Mouse (Mus musculus) lung, postnatal 0 days (tissue): Measurements from ENCODE around the gene Amotl2. TPM values are rescaled to one million over a fixed set of nuclear protein-coding genes. Genes with fewer than 3 reads are reported as not detected.

Source experiments
- ATAC-seq: fragments of 200-750 bp; cut with Nextera tagmentation; 2 replicates; pipeline ENCODE4 v1.8.0; 2017; ENCODE audit warnings: moderate library complexity
- DNase-seq: peaks from one replicate; pipeline ENCODE4 v3.0.0-alpha.2; 2016; ENCODE audit warnings: low spot score
- H3K27ac ChIP-seq: fragments of 300-500 bp; sonication (generic); 2 replicates; pipeline ENCODE4 v1.5.1; 2014; ENCODE audit warnings: antibody characterized with exemption, mild to moderate bottlenecking, low read length, mixed read lengths
- H3K27me3 ChIP-seq: fragments of 300-500 bp; sonication (generic); replicated peaks from 2 replicates; pipeline ENCODE4 v1.6.1; 2014; ENCODE audit warnings: low read length, mixed read lengths; ENCODE audit not compliant: insufficient read depth
- H3K36me3 ChIP-seq: fragments of 300-500 bp; sonication (generic); 2 replicates; pipeline ENCODE4 v1.6.1; 2014; ENCODE audit warnings: low read length, mixed read lengths; ENCODE audit not compliant: insufficient read depth
- H3K4me1 ChIP-seq: fragments of 300-500 bp; sonication (generic); 2 replicates; pipeline ENCODE4 v1.6.1; 2014; ENCODE audit warnings: antibody characterized with exemption, low read depth, low read length, mixed read lengths; ENCODE audit not compliant: insufficient read depth
- H3K4me2 ChIP-seq: fragments of 300-500 bp; sonication (generic); replicated peaks from 2 replicates; pipeline ENCODE4 v1.6.1; 2014; ENCODE audit warnings: low read depth, mild to moderate bottlenecking, low read length, moderate library complexity, mixed read lengths
- H3K4me3 ChIP-seq: fragments of 300-500 bp; sonication (generic); 2 replicates; pipeline ENCODE4 v1.5.1; 2014; ENCODE audit warnings: low read depth, low read length
- H3K9ac ChIP-seq: fragments of 300-500 bp; sonication (generic); replicated peaks from 2 replicates; pipeline ENCODE4 v1.6.1; 2014; ENCODE audit warnings: low read depth, mild to moderate bottlenecking
- H3K9me3 ChIP-seq: fragments of 300-500 bp; sonication (generic); 2 replicates; pipeline ENCODE4 v1.6.1; 2016; ENCODE audit warnings: low read length, mixed read lengths
- CTCF ChIP-seq: IDR thresholded peaks from 2 replicates; pipeline ENCODE4 v1.5.1; 2016; ENCODE audit warnings: antibody characterized with exemption, mild to moderate bottlenecking
- EP300 ChIP-seq: IDR thresholded peaks from 2 replicates; pipeline ENCODE4 v1.6.1; 2016; ENCODE audit warnings: antibody characterized with exemption, mild to moderate bottlenecking, control low read depth
- WGBS: fragments of 180-500 bp; shearing (Covaris S2); extraction: QIAGEN DNeasy Blood & Tissue Kit; methylation state at CpG from one replicate; pipeline ENCODE4 v1.1.7; 2014; 5-methylcytosine and 5-hydroxymethylcytosine counted together
- polyA plus RNA-seq: library from polyadenylated mRNA; unstranded; fragments of >200 nt; fragmentation: Nextera tagmentation; extraction: Ambion mirVana; gene quantifications from 2 replicates; pipeline ENCODE4 v1.2.1, GENCODE M21; 2015

The Amotl2 gene
- polyA plus RNA-seq, 1 experiment from 2014 or later, result 50.3 TPM

DNA sequence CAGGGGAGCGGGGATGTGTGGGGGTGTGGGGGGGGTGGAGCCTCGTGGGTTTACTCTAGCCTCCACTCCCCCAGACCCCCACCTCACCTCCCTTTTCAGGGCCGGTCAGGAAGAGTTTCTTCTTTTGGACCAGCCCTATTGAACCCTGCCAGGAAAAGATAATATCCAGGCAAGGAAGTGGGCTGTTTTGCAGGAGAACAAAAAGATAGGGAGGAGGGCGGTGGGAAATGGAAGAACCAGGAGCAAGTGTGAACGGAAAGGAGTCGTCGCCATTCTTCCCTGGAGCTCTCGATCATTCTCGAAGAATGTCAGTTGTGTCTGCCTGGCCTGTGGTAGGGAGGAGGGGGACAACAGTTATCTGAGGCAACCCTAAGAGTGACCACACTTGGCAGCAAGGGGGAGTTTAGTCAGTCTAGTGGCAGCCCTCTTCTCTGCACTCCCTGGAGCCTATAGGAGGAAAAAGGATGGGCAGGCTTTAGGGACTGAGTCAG lies 5.6 kb downstream of the Amotl2 start:
- Histone ChIP-seq H3K9me3 (no peaks in the 10 kb centered on the region), H3K4me2 (peak overlapping the region; percentile 72), H3K27ac (peak overlapping the region; percentile 64; the same call in 1 of the 2 replicates), H3K27me3 (no peaks in the 10 kb centered on the region), H3K4me1 (peaks cover 43% of the 10 kb centered on the region; the same call in 1 of the 2 replicates), H3K9ac (no peak overlapping the region), H3K36me3 (peaks cover 57% of the 10 kb centered on the region), H3K4me3 (peak overlapping the region; percentile 92)
- TF ChIP-seq EP300, result peak; percentile 92
- TF ChIP-seq CTCF, result peak; percentile 59
- 32% methylated on average over 9 of the region's 9 CpGs for WGBS
- DNase-seq, result peak; percentile 66
- ATAC-seq, result peak; percentile 3

DNA sequence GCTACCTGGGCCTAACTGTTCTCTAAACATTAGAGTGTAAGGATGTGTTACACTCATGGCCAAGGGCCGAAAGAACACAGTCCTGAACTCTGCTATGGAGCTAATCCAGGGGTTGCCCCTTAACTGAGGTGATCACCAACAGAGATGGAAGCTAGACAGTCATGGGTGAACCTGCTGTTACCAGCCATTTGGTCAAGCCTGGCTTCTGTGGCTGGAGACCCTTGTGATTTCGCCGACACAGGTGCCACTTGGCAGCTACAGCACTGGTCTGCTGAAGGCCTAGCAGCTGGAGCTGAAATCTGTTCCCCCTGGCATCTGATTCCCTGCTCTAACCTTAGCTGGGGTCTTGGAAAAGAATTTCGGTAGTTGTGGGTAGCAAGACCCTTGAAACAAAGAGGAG lies 6.3 kb downstream of the Amotl2 start:
- Histone ChIP-seq H3K4me2 (peak overlapping the region; percentile 72), H3K36me3 (peaks cover 62% of the 10 kb centered on the region), H3K4me3 (no peak overlapping the region; the same call in 1 of the 2 replicates), H3K9me3 (no peaks in the 10 kb centered on the region), H3K9ac (no peak overlapping the region), H3K27me3 (no peaks in the 10 kb centered on the region), H3K27ac (peak overlapping the region; percentile 64; the same call in 1 of the 2 replicates), H3K4me1 (peaks cover 43% of the 10 kb centered on the region; the same call in 1 of the 2 replicates)
- DNase-seq (no peak), ATAC-seq (no peak)
- TF ChIP-seq EP300 (no peak), CTCF (no peak)
- 56% methylated on average over 4 of the region's 4 CpGs for WGBS

DNA sequence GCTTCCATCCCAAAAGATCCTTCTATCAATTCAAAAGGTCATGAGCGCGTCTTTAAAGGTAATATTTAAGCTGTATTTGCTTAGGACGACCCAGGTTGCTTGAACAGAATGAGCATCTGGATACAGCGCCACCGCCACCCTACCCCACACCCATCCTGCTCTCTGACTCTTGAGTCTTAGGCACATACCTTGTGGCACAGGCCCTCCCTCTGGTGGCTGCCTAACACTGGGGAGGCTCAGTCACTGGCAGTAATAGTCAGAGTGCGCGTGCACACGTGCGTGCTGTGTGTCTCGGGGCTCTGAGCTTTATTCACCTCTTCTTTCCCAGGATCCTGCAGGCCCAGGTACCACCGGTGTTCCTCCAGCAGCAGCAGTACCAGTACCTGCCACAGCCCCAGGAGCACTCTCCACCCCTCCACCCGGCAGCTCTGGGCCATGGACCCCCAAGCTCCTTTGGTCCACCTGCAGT lies 6.8 kb downstream of the Amotl2 start:
- Histone ChIP-seq H3K4me2 (no peak overlapping the region), H3K9ac (no peak overlapping the region), H3K9me3 (no peaks in the 10 kb centered on the region), H3K27me3 (no peaks in the 10 kb centered on the region), H3K27ac (no peak overlapping the region), H3K4me3 (no peak overlapping the region), H3K4me1 (peaks cover 43% of the 10 kb centered on the region; the same call in 1 of the 2 replicates), H3K36me3 (peaks cover 67% of the 10 kb centered on the region)
- 68% methylated on average over 12 of the region's 12 CpGs for WGBS
- ATAC-seq, result no peak
- no peak for DNase-seq
- TF ChIP-seq CTCF (peak; percentile 56), EP300 (no peak)

DNA sequence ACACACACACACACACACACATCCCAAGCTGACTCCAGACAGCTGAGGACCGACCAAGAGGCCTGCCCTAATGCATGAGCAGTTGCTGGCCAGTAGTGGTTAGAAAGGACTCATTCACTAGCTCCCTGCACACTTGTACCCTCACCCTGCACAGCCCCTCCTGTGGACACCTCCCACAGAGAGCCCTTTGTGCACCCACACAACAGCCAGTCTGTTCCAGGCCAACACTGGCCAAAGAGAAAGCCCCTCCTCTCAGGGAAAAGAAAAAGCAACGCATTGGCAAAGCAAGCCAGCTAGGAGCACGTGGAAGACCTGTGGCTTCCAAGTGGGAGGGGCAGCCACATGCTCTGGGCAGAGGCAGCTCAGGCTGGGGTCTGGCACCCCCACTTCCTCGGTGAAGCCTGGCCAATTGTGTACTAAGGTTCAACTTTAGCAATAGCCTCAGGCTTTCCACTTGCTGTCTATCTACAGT lies 7.6 kb downstream of the Amotl2 start:
- WGBS, result 16% methylated on average over 4 of the region's 4 CpGs
- H3K4me1 ChIP-seq, result peaks cover 43% of the 10 kb centered on the region; the same call in 1 of the 2 replicates
- DNase-seq, result peak; percentile 47
- no peaks in the 10 kb centered on the region for H3K27me3 ChIP-seq
- H3K4me3 ChIP-seq, result no peak overlapping the region
- H3K36me3 ChIP-seq, result peaks cover 75% of the 10 kb centered on the region
- no peak for TF ChIP-seq CTCF
- no peak for TF ChIP-seq EP300
- no peak overlapping the region for H3K4me2 ChIP-seq
- H3K27ac ChIP-seq, result 0 out of 2 replicates have a peak overlapping the region, but pooled peaks have one; percentile 79
- no peak overlapping the region for H3K9ac ChIP-seq
- no peaks in the 10 kb centered on the region for H3K9me3 ChIP-seq
- no peak for ATAC-seq

DNA sequence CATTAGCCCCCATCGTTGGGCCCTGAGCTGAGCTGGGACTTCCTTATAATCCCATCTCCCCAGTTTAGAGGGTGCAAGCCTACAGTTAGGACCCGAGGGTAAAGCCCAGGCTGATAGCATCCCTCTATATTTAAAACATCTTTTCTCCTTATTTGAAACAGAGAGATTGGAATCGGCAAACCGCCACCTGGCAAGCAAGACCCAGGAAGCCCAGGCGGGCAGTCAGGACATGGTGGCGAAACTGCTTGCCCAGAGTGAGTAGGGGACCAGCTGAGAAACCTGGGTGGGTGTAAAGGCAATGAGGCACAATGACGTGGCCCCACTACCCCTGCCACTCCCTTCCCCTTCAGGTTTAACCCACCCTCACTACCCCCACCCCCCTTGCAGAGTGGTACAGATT lies 8.5 kb downstream of the Amotl2 start:
- Histone ChIP-seq H3K4me1 (peaks cover 39% of the 10 kb centered on the region; the same call in 1 of the 2 replicates), H3K9ac (no peak overlapping the region)
- WGBS, result 68% methylated on average over 7 of the region's 7 CpGs

DNA sequence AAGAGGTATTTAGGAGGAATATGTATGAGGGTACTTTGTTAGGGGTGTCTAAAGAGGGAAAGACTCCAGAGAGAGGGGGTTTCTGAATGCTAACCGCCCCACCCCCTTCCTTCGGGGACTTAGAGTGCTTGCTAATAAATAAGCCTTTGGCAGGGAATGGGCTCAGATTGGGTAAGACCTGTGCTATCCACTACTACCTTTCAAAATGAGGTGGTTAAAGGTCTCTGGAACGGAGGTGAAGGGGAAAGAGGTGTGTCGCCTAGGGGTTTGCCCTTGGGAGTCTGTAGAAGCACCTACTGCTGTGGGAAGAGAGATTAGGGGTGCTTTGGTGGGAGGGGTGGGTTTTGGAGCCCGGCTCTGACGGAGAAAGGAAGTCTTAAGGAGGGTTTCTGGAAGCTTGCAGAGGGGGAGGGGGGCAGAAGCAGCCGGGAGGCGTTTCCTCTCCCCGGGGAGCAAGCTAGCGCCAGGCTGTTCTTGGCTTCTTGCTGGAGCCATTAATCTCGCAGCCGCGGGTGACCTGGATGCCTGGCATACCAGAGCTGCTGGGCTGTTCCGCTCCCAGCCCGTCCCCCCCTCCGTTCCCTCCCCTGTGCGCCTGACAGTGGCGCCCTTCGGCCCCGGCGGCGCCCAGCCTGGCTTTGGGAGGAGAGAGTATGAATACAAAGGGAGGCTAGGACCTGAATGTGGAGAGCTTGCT lies 9.6 kb downstream of the Amotl2 start:
- Histone ChIP-seq H3K9me3 (no peaks in the 10 kb centered on the region), H3K9ac (no peak overlapping the region), H3K4me1 (peaks cover 37% of the 10 kb centered on the region; the same call in 1 of the 2 replicates), H3K27me3 (no peaks in the 10 kb centered on the region), H3K27ac (peak overlapping the region; percentile 79), H3K36me3 (peaks cover 84% of the 10 kb centered on the region), H3K4me2 (peak overlapping the region; percentile 12), H3K4me3 (no peak overlapping the region)
- TF ChIP-seq EP300 (peak; percentile 88), CTCF (peak; percentile 61)
- 1% methylated on average over 18 of the region's 22 CpGs for WGBS
- DNase-seq (peak; percentile 95), ATAC-seq (peak; percentile 90)

More for the DNA sequence above, 8.5 kb downstream of the Amotl2 start:
- Histone ChIP-seq H3K27ac (peak overlapping the region; percentile 79), H3K9me3 (no peaks in the 10 kb centered on the region), H3K27me3 (no peaks in the 10 kb centered on the region), H3K4me2 (no peak overlapping the region), H3K4me3 (no peak overlapping the region), H3K36me3 (peaks cover 84% of the 10 kb centered on the region)
- TF ChIP-seq CTCF (no peak), EP300 (no peak)
- DNase-seq (no peak), ATAC-seq (no peak)
